Mouse (Mus musculus): ENCODE results near the gene 1700037H04Rik.

- TF ChIP-seq CTCF (IDR thresholded peaks at IDR 0.05; ENCODE audit: control insufficient read depth, insufficient read depth, insufficient read length), result no peak
- TF ChIP-seq USF1 (IDR thresholded peaks at IDR 0.05; ENCODE audit: low read depth), result no peak
- no peak for TF ChIP-seq MAX (IDR thresholded peaks at IDR 0.05)
- TF ChIP-seq MYOG (IDR thresholded peaks at IDR 0.05; ENCODE audit: control insufficient read depth, extremely low read depth, insufficient read length), result no peak
- TF ChIP-seq FOSL1 (IDR thresholded peaks at IDR 0.05; ENCODE audit: insufficient read depth, low read length, poor library complexity, severe bottlenecking), result no peak
- no peak for TF ChIP-seq CEBPB (IDR thresholded peaks at IDR 0.05; ENCODE audit: low read depth)
Observed at GRCm38 (mm10) chr2:131105989-131106388, 53.9 kb downstream of the 1700037H04Rik start.
